Mouse (Mus musculus): ENCODE data around the gene Foxl2.

- TF ChIP-seq CTCF (IDR thresholded peaks at IDR 0.05; ENCODE audit: low read depth, low read length) (no peak), TAL1 (conservative IDR thresholded peaks at IDR 0.05; ENCODE audit: low read depth, low read length) (no peak), GATA1 (IDR thresholded peaks at IDR 0.05; ENCODE audit: borderline replicate concordance, low read length) (no peak), POLR2AphosphoS5 (IDR thresholded peaks at IDR 0.05; ENCODE audit: insufficient replicate concordance, low read depth, low read length) (no peak)
Observed at GRCm38 (mm10) chr9:98963661-98964060, 8.6 kb downstream of the Foxl2 start.
